Mouse (Mus musculus) ovary, postnatal 36 days (tissue): Measurements from ENCODE around the gene Dph6.
"Not testable (repeated sequence)": the region's sequence is repeated elsewhere in the genome, so short reads cannot be mapped to it uniquely, and the experiment has no call there.

Experiments used
- DNase-seq: peaks from one replicate; pipeline ENCODE4 v3.0.0; 2022; ENCODE audit warnings: low spot score, mixed read lengths

The Dph6 gene

DNA sequence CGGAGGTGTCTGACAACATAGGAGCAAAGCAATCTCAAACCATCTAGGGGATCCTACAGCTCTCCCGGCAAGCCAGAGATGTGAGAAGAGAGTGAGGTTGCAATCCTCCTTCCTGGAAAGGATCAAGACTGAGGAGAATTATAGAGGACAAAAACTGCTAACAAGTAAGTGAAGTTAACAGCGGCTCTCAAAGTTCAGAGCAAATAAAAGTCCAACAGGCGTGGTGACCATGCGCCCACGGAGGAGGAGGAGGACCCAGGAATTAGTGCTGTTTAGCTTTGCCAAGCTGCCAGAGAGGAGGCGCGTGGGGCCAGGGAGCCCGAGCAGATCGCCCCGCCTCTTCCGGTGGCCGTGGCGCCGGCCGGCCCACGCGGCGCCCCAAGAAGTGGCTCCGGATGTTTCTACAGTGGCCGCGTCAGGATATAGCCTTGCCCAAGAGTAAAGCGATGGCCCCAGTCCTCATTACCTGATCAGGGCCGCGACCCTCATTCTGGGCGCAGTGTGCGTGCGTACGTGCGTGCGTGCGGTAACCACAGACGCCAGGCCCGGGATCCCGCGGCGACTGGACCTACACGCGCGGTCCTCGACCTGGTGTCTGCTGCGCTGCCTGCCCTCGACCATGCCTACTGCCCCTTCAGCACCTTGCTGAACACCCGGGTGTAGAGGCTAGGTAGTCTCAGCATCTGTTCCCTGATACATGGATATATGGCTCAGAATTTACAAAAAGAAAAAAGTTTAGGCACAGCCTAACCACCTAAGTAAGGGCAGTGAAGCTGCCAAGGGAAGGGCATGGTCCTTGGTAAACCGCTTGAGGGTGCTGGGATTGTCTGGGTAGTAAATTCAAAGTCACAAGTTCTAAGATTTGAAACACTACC lies at the start of gene Dph6:
Gene Dph6, minus strand, starts transcription at position 600 of the 875 bp plus-strand sequence.
- peak; percentile 82 for DNase-seq

DNA sequence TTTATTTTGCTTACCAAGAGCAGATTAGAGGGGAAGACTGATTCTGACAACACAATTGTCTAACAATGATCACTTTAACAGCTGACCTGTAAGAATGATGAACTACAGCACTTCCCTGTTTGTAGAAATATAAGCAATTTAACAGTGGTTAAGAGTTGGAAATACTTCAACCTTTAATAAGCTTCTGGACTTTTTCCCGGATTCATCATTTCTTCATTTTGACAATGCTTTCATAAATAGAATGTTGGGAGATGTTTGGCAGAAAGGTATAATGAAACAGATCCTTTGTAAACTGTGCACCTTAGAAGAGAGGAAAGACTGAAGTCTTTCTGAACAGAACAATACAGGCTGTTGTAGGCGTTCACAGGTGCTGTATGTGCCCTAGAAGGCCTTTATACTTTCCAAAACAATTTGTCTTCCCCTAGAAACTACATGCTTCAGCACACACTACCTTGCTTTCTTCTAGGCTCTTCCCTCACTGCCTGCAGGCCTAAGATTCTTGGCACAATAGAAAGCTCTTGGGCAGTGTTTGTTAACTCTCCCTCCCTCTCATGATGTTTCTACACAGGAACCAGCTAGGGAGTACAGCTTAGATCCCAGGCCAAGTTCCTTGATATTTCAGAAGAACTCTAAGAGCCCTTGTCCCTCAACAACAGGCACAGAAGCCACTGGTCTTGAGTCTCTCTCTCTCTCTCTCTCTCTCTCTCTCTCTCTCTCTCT lies 46.4 kb upstream of the Dph6 start:
- no peak for DNase-seq

DNA sequence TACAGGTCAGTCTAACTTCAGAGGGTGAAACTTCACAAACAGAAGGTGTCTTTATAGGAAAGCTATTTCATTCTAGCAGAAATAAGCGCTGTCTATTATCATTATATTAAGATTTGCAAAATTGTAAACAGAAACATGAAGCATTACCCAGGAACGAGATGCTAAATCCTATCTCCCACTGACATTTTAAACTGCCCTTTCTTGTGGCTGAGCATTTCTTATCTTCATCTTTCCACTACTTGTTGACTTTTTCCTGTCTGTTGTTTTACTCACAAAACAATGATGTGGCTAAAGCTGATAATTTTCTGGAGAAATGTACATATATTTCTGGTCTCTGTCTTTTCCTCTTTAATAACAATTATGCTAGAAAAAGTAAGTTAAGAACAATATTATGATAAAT lies 36.8 kb upstream of the Dph6 start:
- no peak for DNase-seq

DNA sequence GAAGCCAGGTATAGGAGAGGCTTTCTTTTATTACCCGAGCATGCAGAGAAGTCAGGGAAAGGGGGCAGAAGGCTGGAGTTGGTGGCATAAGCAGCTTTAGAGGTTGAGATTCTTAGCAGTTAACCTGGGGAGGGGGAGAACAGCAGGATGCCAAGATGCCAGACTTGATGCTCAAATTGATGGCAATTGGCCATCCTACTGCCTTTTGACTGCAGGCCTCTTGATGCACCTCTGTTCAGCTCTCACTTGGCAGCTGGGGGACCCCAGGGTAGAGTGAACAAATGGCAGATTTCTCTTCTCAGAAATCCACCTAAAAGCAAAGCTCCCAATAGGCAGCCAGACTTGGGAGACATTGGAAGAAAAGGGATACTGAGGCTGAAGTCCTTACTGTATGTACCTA lies 32.7 kb upstream of the Dph6 start:
- DNase-seq = no peak

DNA sequence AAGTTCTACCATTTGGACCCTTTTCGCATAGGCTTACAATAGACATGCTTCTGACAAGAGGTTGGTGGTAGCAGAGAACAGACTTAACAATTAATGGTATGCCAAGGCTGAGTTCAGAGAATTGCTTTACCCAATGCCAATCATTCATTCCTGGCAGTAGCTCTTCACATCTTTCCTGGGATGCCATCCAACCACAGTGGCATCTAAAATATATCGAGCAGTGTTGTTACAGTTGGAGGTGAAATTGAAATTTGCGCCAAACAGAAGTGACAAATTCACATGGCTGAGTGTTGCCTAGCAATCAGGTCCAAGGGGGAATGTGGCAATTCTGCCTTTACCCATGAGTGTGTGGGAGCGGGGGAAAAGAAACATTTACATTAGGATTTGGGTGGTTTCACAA lies 32.3 kb upstream of the Dph6 start:
- no peak for DNase-seq

DNA sequence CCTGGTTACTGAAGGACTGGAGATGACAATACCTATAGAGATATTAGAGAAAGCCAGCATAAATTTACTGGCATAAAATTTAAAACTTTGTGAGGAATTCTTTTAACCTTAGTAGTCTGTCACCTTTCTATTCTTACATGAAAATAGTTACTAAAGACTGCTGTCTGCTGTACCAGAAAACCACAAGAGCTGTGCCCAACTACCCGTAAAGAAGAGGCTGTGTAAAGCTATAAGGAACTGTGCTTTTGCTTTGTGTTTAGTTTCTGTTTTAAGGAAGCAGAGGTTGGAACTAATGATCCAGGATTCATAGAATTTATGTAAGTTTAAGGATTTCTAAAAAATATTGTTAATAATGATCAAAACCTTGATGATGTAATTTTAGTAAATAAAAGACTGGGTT lies 19.1 kb upstream of the Dph6 start:
- no peak for DNase-seq

DNA sequence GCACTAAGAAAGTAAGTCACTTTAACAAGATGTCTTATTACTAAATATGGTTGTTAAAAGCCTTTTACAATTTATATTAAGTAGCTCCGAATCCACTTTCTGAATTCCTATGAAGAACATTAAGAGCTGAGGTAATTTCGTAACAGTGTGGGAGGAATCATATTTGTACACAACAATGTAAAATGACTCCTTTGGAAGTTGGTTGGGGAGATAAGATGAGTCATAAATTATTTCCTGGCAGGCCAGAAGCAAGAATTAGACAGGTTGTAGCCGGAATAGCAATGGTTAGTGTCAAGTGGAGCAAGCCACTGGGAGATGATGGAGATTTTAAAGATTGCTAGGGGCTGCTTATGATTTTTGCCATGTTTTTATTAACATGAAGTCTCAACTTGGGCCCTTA lies 16.2 kb upstream of the Dph6 start:
- DNase-seq = no peak

DNA sequence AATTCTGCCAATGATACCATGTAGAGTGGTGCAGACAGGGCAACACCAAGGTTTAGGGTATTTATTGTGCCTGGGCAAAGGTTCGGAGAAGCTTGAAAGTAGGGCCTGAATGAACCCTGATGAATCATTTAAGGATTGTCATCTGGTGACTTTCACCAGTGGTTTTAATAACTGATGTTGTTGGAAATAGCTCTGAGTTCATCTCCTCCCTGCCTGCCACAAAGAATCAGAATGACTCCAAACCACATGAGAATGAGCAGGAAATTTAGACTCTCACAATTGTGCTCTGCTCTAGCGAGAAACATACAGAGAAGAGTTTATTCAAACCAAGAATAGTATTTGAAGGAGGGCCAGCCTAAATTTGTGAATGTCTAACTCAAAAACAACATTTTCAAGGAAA lies 4.2 kb upstream of the Dph6 start:
- no peak for DNase-seq

DNA sequence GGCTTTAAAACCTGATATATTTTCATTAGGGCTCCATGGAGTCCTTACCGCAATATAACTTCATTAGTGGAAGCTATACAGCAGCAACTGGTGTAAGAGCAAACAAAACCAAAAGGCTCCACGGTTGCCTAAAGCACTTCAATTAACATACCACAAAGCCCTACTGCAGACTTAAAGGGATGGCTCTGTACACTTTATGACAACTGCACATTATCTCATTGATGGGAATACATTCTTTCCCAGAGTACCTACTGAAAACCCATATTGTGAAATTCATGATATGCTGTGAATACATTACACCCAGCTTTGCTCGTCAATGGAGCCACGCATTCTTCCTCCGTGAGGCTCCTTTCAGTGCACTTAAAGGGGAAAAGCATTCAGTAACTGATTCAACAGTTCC lies 8.5 kb downstream of the Dph6 start:
- no peak for DNase-seq

DNA sequence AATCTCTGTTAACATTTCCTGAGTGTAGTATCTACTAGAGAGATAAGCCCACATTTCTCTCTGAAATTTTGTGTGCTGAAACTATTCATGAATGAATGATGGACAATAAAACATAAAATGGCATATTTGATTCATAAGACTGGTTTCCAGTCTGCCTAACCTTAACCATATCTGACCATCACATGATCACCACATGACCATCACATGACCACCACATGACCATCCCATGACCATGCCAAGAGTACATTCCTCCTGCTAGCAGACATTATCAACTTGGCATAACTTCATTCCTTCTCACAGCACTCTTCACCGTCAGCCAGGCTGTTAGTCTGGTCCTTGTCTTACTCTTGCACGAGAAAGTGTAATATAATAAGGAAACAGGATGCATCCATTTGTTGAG lies 10.9 kb downstream of the Dph6 start:
- no peak for DNase-seq

DNA sequence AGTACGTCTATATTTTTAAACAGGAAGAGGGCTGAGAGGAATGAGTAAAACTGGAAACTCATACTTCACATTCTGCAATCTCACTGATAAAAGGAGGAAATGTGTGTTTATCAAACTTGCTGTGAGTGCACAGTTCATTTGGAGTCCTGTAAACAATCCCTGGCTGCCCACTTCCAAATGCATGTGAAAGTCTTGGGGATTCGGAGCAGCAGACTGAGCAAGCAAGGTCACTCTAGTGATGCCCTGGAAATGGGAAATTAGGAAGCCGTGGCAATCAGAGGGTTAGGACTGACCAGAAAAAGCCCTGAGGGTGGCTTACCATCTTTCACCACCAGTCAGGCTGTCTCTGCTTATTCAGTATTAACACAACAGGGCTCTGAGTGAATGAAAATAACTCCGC lies 30.1 kb downstream of the Dph6 start:
- DNase-seq = no peak

DNA sequence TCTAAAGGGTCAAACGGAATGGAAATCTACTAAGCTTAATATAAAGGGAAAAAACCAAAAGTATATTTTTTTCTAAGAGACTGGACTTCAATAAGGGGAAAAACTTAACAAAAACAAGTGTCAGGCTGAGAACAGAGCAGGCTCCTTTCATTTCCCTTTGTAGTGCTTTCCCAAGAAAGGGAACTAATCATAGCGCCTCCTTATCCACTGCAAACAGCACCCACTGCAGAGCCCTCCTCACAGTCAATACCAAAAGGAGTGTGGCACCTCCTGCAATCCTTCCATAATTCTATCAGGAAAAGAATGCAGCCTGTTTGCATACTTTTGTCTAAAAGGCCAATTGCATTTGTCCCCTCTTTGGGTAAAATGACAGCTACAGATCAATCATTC lies 32.2 kb downstream of the Dph6 start:
- no peak for DNase-seq

DNA sequence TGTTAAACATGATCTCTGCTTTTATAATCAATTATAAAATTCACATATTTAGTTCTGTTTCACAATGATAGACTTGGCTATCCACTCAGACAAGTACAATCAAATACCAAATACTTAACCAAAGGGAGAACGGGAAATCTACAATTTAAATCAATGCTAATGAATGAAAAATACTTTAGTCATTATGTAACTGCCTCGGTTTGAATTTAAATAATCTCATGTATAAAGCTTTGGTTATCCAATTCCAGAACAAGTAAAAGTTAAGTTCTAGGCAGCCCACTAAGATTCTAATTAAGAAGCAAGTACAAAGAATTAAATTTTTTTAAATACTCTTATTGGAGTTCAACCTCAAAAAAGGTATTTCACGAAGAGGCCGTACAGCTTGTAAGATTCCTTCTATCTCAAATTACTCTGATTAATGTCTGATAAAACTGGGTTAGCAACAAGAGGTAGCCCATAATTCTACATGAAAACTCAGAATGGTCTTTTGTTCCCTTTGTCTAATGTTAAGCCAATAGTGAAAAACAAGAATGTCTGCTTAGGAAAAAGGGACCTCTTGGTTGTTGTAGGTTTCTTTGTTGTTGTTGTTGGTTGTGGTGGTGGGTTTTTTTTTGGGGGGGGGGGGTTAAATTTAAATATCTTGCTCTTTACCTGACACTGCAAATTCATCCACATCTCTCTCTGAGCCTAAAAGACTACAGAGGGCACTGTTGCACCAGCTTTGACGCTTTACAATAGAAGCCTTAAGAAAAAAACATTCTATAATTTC lies 32.8 kb downstream of the Dph6 start:
- DNase-seq = no peak

DNA sequence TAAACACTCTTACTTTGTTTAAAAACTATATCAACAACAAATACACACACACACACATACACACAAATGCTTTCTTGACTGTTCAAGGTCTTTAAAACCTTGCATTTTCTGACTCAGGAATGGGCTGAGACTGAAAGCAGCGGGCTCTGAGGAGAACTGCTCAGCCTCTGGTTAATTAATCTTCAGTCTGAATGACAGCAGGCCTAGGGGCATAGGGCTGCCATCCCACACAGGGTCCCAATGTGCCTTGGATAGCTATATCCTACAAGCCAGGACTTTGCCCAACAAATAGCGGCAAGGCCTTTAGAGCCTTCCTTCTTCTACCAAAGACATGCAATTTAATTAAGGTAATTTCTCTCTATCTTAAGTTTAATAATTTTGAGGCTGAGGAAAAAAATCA lies 43.2 kb downstream of the Dph6 start:
- DNase-seq = no peak

DNA sequence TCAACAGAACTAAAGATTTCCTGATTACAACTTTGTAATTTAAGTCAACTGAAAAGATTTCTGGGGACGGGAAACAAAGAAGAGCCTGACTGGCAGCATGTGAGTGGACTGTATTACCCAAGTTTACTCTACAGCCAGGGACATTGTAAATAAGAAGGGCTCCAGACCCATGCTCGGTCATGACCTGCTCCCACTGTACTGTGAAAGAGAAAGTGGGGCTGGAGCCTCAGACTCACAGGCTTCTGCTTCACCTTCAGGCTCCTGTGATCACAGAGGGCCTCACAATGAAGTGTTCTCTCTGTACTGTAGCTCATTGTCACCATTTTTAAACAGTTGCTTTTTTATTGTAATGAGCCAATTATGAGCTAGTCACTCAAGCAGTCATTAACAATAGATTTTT lies 44.7 kb downstream of the Dph6 start:
- DNase-seq = no peak

DNA sequence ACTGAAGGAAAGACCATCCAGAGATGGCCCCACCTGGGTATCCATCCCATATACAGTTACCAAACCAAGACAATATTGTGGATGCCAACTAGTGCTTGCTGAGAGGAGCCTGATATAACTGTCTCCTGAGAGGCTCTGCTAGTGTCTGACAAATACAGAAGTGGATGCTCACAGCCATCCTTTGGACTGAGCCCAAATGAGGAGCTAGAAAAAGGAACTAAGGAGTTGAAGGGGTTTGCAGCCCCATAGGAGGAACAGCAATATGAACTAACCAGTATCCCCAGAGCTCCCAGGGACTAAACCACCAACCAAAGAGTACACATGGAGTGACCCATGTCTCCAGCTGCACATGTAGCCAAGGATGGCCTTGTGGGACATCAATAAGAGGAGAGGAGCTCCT lies 49.6 kb downstream of the Dph6 start:
- DNase-seq = not testable (repeated sequence)

DNA sequence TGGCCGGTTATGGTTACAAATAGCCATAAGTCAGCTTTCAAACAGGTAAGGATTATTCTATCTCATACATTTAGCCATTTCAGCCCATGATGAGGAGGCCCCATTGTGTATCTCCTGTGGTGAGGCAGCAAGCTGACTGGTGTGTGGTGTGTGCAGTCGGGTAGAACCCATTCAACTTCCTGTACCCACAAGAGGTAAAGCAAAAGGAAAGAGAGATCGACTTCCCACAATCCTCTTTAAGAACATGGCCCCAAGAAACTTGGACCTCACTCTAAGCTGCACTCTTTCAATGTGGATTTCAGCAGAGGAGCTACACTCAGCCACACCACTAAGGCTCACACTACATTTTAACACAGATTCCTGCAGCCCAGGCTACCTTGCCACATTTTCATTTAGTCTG lies 53.6 kb downstream of the Dph6 start:
- no peak for DNase-seq

DNA sequence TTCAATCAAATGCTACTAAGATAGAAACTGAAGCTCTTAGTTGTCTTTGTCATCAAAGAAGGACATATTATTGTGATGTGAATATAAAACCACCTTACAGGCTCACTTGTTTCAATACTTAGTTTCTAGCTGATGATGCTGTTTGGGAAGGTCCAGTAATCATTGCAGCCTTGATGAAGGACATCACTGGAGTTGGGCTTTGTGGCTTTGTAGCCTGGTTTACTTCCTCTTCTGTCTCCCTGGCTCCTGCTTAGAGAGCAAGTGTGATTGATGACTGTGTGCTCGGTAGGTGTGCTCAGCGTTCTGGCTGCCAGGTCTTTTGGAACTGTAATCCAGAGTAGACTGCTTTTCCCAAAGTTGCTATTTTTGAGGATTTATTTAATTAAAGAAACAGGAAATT lies 55.0 kb downstream of the Dph6 start:
- no peak for DNase-seq

DNA sequence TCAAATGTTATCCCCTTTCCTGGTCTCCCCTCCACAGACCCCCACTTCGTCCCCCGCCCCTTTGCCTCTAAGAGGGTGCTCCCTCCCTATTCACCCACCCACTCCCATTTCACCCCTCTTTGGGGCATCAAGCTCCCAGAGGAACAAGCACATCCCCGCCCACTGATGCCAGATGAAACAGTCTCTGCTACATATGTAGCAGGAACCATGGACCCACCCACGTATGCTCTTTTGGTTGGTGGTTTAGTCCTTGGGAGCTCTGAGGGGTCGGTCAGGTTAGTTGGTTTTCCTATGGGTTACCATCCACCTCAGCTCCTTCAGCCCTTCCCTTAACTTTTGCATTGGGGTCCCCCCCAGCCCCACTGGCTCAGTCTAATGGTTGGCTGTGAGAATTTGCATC lies 61.4 kb downstream of the Dph6 start:
- no peak for DNase-seq

DNA sequence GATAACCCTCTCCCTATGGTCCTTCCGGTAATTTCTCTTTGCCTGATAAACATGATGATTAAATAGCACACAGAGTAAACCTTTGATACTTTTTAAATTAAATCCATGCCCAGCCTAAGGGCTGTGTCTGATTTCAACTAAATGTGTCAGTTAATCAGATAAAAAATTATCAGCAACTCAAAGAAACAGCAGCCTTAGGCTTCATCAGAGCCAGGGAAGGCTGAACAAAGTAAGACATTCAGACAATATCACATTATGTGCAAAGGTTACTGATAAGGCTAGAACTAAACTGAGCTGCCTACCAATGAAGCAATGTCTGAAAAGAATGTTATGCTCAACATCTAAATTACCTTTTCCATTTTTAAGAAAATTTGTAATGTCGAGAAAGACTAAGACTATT lies 74.0 kb downstream of the Dph6 start:
- DNase-seq = no peak

DNA sequence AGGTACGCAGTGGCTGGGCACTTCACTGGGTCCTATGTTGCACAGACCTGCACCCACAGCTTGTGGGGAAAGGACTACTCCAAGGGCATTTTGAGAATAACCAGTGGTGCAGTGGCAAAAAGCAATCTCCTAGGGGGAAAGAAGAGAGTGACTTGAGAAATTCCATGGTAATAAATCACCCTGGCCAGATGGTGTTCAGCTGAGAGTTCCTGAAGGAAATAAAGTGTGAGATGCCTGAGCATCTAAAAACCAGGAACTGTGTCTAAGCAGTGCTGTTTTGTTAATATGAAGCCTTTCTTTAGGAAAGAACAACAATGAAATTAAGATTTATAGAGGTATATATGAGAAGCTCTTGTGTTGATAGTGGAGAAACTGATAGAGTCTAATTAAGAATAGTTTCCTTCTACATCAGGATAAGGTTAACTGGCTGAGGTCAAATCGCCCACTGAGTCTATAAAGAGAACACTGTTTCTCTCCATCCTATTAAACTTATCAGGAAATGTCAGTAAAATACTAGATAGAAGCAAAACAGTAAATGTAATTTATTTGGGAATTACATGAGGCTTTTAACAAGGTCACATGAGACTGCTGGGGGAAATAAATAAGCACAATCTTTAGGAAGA lies 111.7 kb downstream of the Dph6 start:
- no peak for DNase-seq

DNA sequence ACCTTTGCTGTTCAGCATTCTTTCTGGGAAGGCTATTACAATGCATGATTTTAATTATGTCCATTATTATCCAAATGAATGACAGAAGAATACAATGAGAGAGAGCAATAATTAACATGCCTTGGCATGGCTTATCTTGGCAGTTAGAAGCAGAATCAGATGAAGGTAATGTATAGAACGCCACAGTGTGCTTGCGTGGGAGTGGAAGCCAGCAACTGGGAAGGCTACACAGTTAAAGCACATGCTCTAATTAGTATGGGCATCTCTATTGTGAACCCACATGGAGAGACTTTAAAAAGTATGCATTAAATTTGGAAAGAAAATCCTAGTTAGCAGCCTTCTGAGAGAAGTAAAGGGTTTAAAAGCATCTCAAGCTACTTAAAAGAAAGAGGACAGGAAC lies 112.4 kb downstream of the Dph6 start:
- no peak for DNase-seq
